Mouse (Mus musculus): ENCODE measurements at regions not wholly inside any gene's neighbourhood (a gene's known extent, or its start where the extent isn't known, plus 50 kb on each side); places are given as distances from the start of the nearest gene placed in this dataset.

DNA sequence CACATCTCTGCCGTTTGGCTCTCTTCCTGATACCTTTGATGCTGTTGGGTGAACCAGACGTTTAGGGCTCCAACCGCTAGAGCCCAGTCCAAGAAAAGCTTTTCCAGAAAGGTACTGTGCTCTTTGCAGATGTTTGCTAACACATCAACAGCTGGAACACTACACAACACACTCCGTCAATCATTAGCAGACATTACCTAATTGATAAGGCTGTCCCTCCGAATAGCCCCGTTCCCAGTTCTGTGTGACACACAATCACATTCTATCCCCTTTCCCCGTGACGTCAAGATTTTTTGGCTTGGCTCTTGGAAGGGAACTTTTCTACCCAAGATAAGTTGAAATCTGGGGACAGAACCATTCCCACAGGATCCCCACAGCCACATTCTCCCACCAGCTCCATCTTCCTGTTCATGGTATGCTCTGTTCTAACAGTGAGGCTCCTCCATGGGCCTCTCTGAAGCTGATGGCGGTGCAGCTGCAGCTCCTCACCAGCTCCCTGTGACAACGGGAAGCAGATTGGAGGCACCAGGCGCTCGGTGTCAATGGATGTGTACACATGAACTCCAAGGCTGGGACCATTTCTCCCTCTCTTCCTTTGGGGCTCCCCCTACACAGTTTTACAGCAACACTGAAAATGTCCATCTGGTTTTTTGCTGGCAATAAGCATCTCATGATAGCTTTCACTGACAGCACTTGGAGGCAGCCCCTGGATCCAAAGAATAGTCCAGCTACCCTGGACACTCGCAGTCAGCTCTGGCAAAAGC is 122.6 kb upstream of the Tbx20 start:
- peaks cover 9% of the 10 kb centered on the region for H3K27me3 ChIP-seq (ENCODE audit: control insufficient read depth, insufficient read depth, insufficient read length)

GRCm38 (mm10) chr9:24899206-24899928 is 125.3 kb upstream of the Tbx20 start:
- TF ChIP-seq MAX (IDR thresholded peaks at IDR 0.05) (no peak), MYOD1 (IDR thresholded peaks at IDR 0.05; ENCODE audit: control insufficient read depth, insufficient read length, low read depth) (no peak), FOSL1 (IDR thresholded peaks at IDR 0.05; ENCODE audit: insufficient read depth, low read length, poor library complexity, severe bottlenecking) (no peak), USF1 (IDR thresholded peaks at IDR 0.05; ENCODE audit: low read depth) (no peak), MYOG (IDR thresholded peaks at IDR 0.05; ENCODE audit: control insufficient read depth, extremely low read depth, insufficient read length) (no peak), CEBPB (IDR thresholded peaks at IDR 0.05; ENCODE audit: low read depth) (no peak), CTCF (IDR thresholded peaks at IDR 0.05; ENCODE audit: control insufficient read depth, insufficient read depth, insufficient read length) (no peak)
- H3K27me3 ChIP-seq (ENCODE audit: control insufficient read depth, insufficient read depth, insufficient read length), result no peaks in the 10 kb centered on the region
- H3K79me3 ChIP-seq (ENCODE audit: low read depth), result no peaks in the 10 kb centered on the region
- H3ac ChIP-seq (ENCODE audit: control insufficient read depth, insufficient read length, low read depth), result no peak overlapping the region
- no peak overlapping the region for H3K4me3 ChIP-seq (ENCODE audit: insufficient read depth, poor library complexity, severe bottlenecking)
- no peaks in the 10 kb centered on the region for H3K36me3 ChIP-seq (ENCODE audit: control insufficient read depth, insufficient read depth)
- no peaks in the 10 kb centered on the region for H3K79me2 ChIP-seq (ENCODE audit: control insufficient read depth, insufficient read depth)

More for the DNA sequence above, 122.6 kb upstream of the Tbx20 start:
- H3K79me3 ChIP-seq (ENCODE audit: low read depth), result no peaks in the 10 kb centered on the region
- no peaks in the 10 kb centered on the region for H3K79me2 ChIP-seq (ENCODE audit: control insufficient read depth, insufficient read depth)
- no peaks in the 10 kb centered on the region for H3K36me3 ChIP-seq (ENCODE audit: control insufficient read depth, insufficient read depth)
- no peak overlapping the region for H3K4me3 ChIP-seq (ENCODE audit: insufficient read depth, poor library complexity, severe bottlenecking)
- no peak overlapping the region for H3ac ChIP-seq (ENCODE audit: control insufficient read depth, insufficient read length, low read depth)
- TF ChIP-seq MYOD1 (IDR thresholded peaks at IDR 0.05; ENCODE audit: control insufficient read depth, insufficient read length, low read depth) (no peak), FOSL1 (IDR thresholded peaks at IDR 0.05; ENCODE audit: insufficient read depth, low read length, poor library complexity, severe bottlenecking) (no peak), CEBPB (IDR thresholded peaks at IDR 0.05; ENCODE audit: low read depth) (no peak), MAX (IDR thresholded peaks at IDR 0.05) (no peak), USF1 (IDR thresholded peaks at IDR 0.05; ENCODE audit: low read depth) (no peak), MYOG (IDR thresholded peaks at IDR 0.05; ENCODE audit: control insufficient read depth, extremely low read depth, insufficient read length) (no peak), CTCF (IDR thresholded peaks at IDR 0.05; ENCODE audit: control insufficient read depth, insufficient read depth, insufficient read length) (no peak)

DNA sequence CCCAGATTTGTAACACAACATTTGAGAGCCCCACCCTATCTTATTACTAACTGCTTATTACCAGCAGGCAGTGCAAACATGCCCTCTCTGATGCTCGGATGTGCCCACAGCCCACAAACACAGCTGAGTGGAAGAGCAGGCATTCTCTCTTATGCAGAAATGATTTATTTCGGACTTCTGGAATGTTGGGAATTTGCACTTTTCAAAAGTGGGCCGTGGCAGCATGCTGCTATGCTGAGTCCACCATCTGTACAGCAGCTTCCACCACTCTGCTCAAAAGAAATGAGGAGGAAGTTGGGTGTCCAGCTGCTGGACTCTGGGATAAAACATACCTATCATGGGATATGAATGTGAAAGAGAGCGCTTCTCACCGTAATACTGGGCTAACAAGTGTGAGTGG is 129.6 kb upstream of the Tbx20 start:
- Histone ChIP-seq H3K36me3 (ENCODE audit: control insufficient read depth, insufficient read depth) (no peaks in the 10 kb centered on the region), H3K27me3 (ENCODE audit: control insufficient read depth, insufficient read depth, insufficient read length) (no peaks in the 10 kb centered on the region), H3K79me2 (ENCODE audit: control insufficient read depth, insufficient read depth) (no peaks in the 10 kb centered on the region), H3K79me3 (ENCODE audit: low read depth) (no peaks in the 10 kb centered on the region), H3K4me3 (ENCODE audit: insufficient read depth, poor library complexity, severe bottlenecking) (no peak overlapping the region), H3ac (ENCODE audit: control insufficient read depth, insufficient read length, low read depth) (no peak overlapping the region)
- no peak for TF ChIP-seq MYOD1 (IDR thresholded peaks at IDR 0.05; ENCODE audit: control insufficient read depth, insufficient read length, low read depth)
- TF ChIP-seq MYOG (IDR thresholded peaks at IDR 0.05; ENCODE audit: control insufficient read depth, extremely low read depth, insufficient read length), result no peak
- TF ChIP-seq CEBPB (IDR thresholded peaks at IDR 0.05; ENCODE audit: low read depth), result no peak
- no peak for TF ChIP-seq FOSL1 (IDR thresholded peaks at IDR 0.05; ENCODE audit: insufficient read depth, low read length, poor library complexity, severe bottlenecking)
- no peak for TF ChIP-seq USF1 (IDR thresholded peaks at IDR 0.05; ENCODE audit: low read depth)
- no peak for TF ChIP-seq CTCF (IDR thresholded peaks at IDR 0.05; ENCODE audit: control insufficient read depth, insufficient read depth, insufficient read length)
- no peak for TF ChIP-seq MAX (IDR thresholded peaks at IDR 0.05)

- no peak overlapping the region for H3ac ChIP-seq (ENCODE audit: control insufficient read depth, insufficient read length, low read depth)
- no peaks in the 10 kb centered on the region for H3K27me3 ChIP-seq (ENCODE audit: control insufficient read depth, insufficient read depth, insufficient read length)
- H3K79me2 ChIP-seq (ENCODE audit: control insufficient read depth, insufficient read depth), result no peaks in the 10 kb centered on the region
- H3K36me3 ChIP-seq (ENCODE audit: control insufficient read depth, insufficient read depth), result no peaks in the 10 kb centered on the region
- TF ChIP-seq CTCF (IDR thresholded peaks at IDR 0.05; ENCODE audit: control insufficient read depth, insufficient read depth, insufficient read length), result no peak
- no peak for TF ChIP-seq CEBPB (IDR thresholded peaks at IDR 0.05; ENCODE audit: low read depth)
- no peak for TF ChIP-seq MAX (IDR thresholded peaks at IDR 0.05)
- no peak for TF ChIP-seq FOSL1 (IDR thresholded peaks at IDR 0.05; ENCODE audit: insufficient read depth, low read length, poor library complexity, severe bottlenecking)
- no peak for TF ChIP-seq MYOG (IDR thresholded peaks at IDR 0.05; ENCODE audit: control insufficient read depth, extremely low read depth, insufficient read length)
- TF ChIP-seq USF1 (IDR thresholded peaks at IDR 0.05; ENCODE audit: low read depth), result no peak
- no peak for TF ChIP-seq MYOD1 (IDR thresholded peaks at IDR 0.05; ENCODE audit: control insufficient read depth, insufficient read length, low read depth)
- H3K4me3 ChIP-seq (ENCODE audit: insufficient read depth, poor library complexity, severe bottlenecking), result no peak overlapping the region
- H3K79me3 ChIP-seq (ENCODE audit: low read depth), result no peaks in the 10 kb centered on the region
These were observed 135.2 kb upstream of the Tbx20 start for GRCm38 (mm10) chr9:24909086-24909979.

GRCm38 (mm10) chr9:24910738-24911137 is 136.6 kb upstream of the Tbx20 start:
- TF ChIP-seq FOSL1 (IDR thresholded peaks at IDR 0.05; ENCODE audit: insufficient read depth, low read length, poor library complexity, severe bottlenecking) (no peak), MYOG (IDR thresholded peaks at IDR 0.05; ENCODE audit: control insufficient read depth, extremely low read depth, insufficient read length) (no peak), CEBPB (IDR thresholded peaks at IDR 0.05; ENCODE audit: low read depth) (no peak), USF1 (IDR thresholded peaks at IDR 0.05; ENCODE audit: low read depth) (no peak), MAX (IDR thresholded peaks at IDR 0.05) (no peak), MYOD1 (IDR thresholded peaks at IDR 0.05; ENCODE audit: control insufficient read depth, insufficient read length, low read depth) (no peak), CTCF (IDR thresholded peaks at IDR 0.05; ENCODE audit: control insufficient read depth, insufficient read depth, insufficient read length) (no peak)
- Histone ChIP-seq H3K79me3 (ENCODE audit: low read depth) (no peaks in the 10 kb centered on the region), H3K36me3 (ENCODE audit: control insufficient read depth, insufficient read depth) (no peaks in the 10 kb centered on the region), H3ac (ENCODE audit: control insufficient read depth, insufficient read length, low read depth) (no peak overlapping the region), H3K79me2 (ENCODE audit: control insufficient read depth, insufficient read depth) (no peaks in the 10 kb centered on the region), H3K27me3 (ENCODE audit: control insufficient read depth, insufficient read depth, insufficient read length) (no peaks in the 10 kb centered on the region), H3K4me3 (ENCODE audit: insufficient read depth, poor library complexity, severe bottlenecking) (no peak overlapping the region)

Measured in C2C12 (cell line).